Mouse (Mus musculus) limb, embryonic 10.5 days (tissue): ENCODE data around the gene Zc3h12c. TPM values are rescaled to one million over a fixed set of nuclear protein-coding genes. Genes with fewer than 3 reads are reported as not detected.

ENCODE experiments used
- DNase-seq: peaks from one replicate; pipeline ENCODE4 v3.0.0-alpha.2; 2017; ENCODE audit warnings: low spot score
- H3K27ac ChIP-seq: fragments of 300-500 bp; sonication (generic); 2 replicates; pipeline ENCODE4 v1.5.1; 2016; ENCODE audit warnings: mild to moderate bottlenecking
- H3K27me3 ChIP-seq: fragments of 300-500 bp; sonication (generic); 2 replicates; pipeline ENCODE4 v1.6.1; 2016; ENCODE audit warnings: low read depth, mild to moderate bottlenecking; ENCODE audit not compliant: poor library complexity, severe bottlenecking
- H3K36me3 ChIP-seq: fragments of 300-500 bp; sonication (generic); 2 replicates; pipeline ENCODE4 v1.6.1; 2016; ENCODE audit warnings: mild to moderate bottlenecking, moderate library complexity
- H3K4me1 ChIP-seq: fragments of 300-500 bp; sonication (generic); 2 replicates; pipeline ENCODE4 v1.6.1; 2016
- H3K4me3 ChIP-seq: fragments of 300-500 bp; sonication (generic); 2 replicates; pipeline ENCODE4 v1.5.1; 2016; ENCODE audit warnings: mild to moderate bottlenecking, moderate library complexity
- H3K9me3 ChIP-seq: fragments of 300-500 bp; sonication (generic); replicated peaks from 2 replicates; pipeline ENCODE4 v1.6.1; 2016; ENCODE audit warnings: mild to moderate bottlenecking
- WGBS: fragments of 180-500 bp; shearing (Covaris S2); methylation state at CpG from one replicate; pipeline ENCODE4 v1.1.7; 2016; 5-methylcytosine and 5-hydroxymethylcytosine counted together
- polyA plus RNA-seq: library from polyadenylated mRNA; unstranded; fragments of >200 nt; fragmentation: Nextera tagmentation; extraction: Ambion mirVana; gene quantifications from 2 replicates; pipeline ENCODE4 v1.2.1, GENCODE M21; 2016

The Zc3h12c gene
- polyA plus RNA-seq = 2.2 and 2.5 TPM in 2 replicates

GRCm38 (mm10) chr9:52167863-52168685, at the start of gene Zc3h12c:
TSS of gene Zc3h12c (minus strand) at chr9:52168572.
- peak within 1 kb of the TSS; percentile 97 for H3K27ac ChIP-seq
- peak within 1 kb of the TSS; percentile 76 for H3K4me3 ChIP-seq
- H3K4me1 ChIP-seq = peaks cover 14% of the 10 kb centered on the region
- H3K36me3 ChIP-seq = no peaks in the 10 kb centered on the region
- peaks cover 24% of the 10 kb centered on the region for H3K27me3 ChIP-seq
- H3K9me3 ChIP-seq = no peaks in the 10 kb centered on the region
- WGBS = under 1% methylated on average over 98 of the region's 100 CpGs
- DNase-seq = peak; percentile 82

GRCm38 (mm10) chr9:52217636-52218035, 49.3 kb upstream of the Zc3h12c start:
- no peak overlapping the region for H3K4me3 ChIP-seq
- no peak for DNase-seq
- no peaks in the 10 kb centered on the region for H3K27me3 ChIP-seq
- no peaks in the 10 kb centered on the region for H3K9me3 ChIP-seq
- 65% methylated on average over 4 of the region's 4 CpGs for WGBS
- H3K27ac ChIP-seq = no peak overlapping the region
- no peaks in the 10 kb centered on the region for H3K36me3 ChIP-seq
- no peaks in the 10 kb centered on the region for H3K4me1 ChIP-seq

- WGBS = 94% methylated on average over 3 of the region's 3 CpGs
- Histone ChIP-seq H3K4me3 (no peak overlapping the region), H3K27me3 (no peaks in the 10 kb centered on the region), H3K36me3 (no peaks in the 10 kb centered on the region), H3K27ac (no peak overlapping the region), H3K4me1 (no peaks in the 10 kb centered on the region), H3K9me3 (no peaks in the 10 kb centered on the region)
- DNase-seq = no peak
Measured at GRCm38 (mm10) chr9:52215291-52215690, 46.9 kb upstream of the Zc3h12c start.

- no peak for DNase-seq
- 92% methylated on average over 6 of the region's 6 CpGs for WGBS
- H3K4me1 ChIP-seq = no peaks in the 10 kb centered on the region
- H3K4me3 ChIP-seq = no peak overlapping the region
- H3K36me3 ChIP-seq = no peaks in the 10 kb centered on the region
- no peaks in the 10 kb centered on the region for H3K9me3 ChIP-seq
- no peaks in the 10 kb centered on the region for H3K27me3 ChIP-seq
- H3K27ac ChIP-seq = no peak overlapping the region
Measured at GRCm38 (mm10) chr9:52212416-52212815, 44.0 kb upstream of the Zc3h12c start.

- no peaks in the 10 kb centered on the region for H3K4me1 ChIP-seq
- no peaks in the 10 kb centered on the region for H3K36me3 ChIP-seq
- no peaks in the 10 kb centered on the region for H3K27me3 ChIP-seq
- WGBS = 84% methylated on average over 3 of the region's 3 CpGs
- no peak overlapping the region for H3K27ac ChIP-seq
- no peak overlapping the region for H3K4me3 ChIP-seq
- no peak for DNase-seq
- H3K9me3 ChIP-seq = no peaks in the 10 kb centered on the region
Measured at GRCm38 (mm10) chr9:52208510-52209030, 40.2 kb upstream of the Zc3h12c start.

- DNase-seq = no peak
- Histone ChIP-seq H3K27ac (no peak overlapping the region), H3K27me3 (no peaks in the 10 kb centered on the region), H3K9me3 (no peaks in the 10 kb centered on the region), H3K4me3 (no peak overlapping the region), H3K4me1 (no peaks in the 10 kb centered on the region), H3K36me3 (no peaks in the 10 kb centered on the region)
- WGBS = 85% methylated on average over 4 of the region's 4 CpGs
Measured at GRCm38 (mm10) chr9:52203189-52203588, 34.8 kb upstream of the Zc3h12c start.

- no peak overlapping the region for H3K4me3 ChIP-seq
- 92% methylated on average over 4 of the region's 4 CpGs for WGBS
- H3K9me3 ChIP-seq = no peaks in the 10 kb centered on the region
- no peaks in the 10 kb centered on the region for H3K27me3 ChIP-seq
- H3K27ac ChIP-seq = no peak overlapping the region
- no peaks in the 10 kb centered on the region for H3K4me1 ChIP-seq
- DNase-seq = no peak
- H3K36me3 ChIP-seq = no peaks in the 10 kb centered on the region
Measured at GRCm38 (mm10) chr9:52200271-52200670, 31.9 kb upstream of the Zc3h12c start.

DNA sequence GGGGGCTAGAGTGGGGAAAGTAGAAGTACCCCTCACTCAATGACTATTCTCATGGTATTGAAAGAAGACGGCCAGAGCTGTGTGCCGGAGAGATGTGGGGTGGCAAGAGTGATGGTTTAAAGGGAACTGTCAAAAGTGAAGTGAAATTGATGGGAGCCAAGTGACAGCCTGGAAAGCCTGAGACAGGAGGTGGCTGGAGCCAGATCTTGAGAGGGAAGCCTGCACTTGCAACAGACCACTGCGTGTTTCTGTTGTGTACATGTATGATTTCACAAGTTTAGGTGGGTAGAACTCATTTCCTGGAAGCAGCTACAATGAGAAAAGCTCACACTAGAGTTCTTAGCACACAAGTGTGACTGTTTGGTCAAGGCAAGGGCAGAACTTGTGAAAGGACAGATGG, 27.5 kb upstream of the Zc3h12c start:
- H3K27me3 ChIP-seq = no peaks in the 10 kb centered on the region
- no peaks in the 10 kb centered on the region for H3K36me3 ChIP-seq
- H3K9me3 ChIP-seq = no peaks in the 10 kb centered on the region
- no peak overlapping the region for H3K4me3 ChIP-seq
- H3K27ac ChIP-seq = no peak overlapping the region
- WGBS = 81% methylated on average over 3 of the region's 3 CpGs
- H3K4me1 ChIP-seq = no peaks in the 10 kb centered on the region
- DNase-seq = no peak

GRCm38 (mm10) chr9:52193851-52194250, 25.5 kb upstream of the Zc3h12c start:
- DNase-seq = no peak
- Histone ChIP-seq H3K27ac (no peak overlapping the region), H3K27me3 (no peaks in the 10 kb centered on the region), H3K36me3 (no peaks in the 10 kb centered on the region), H3K9me3 (no peaks in the 10 kb centered on the region), H3K4me3 (no peak overlapping the region), H3K4me1 (peaks cover 3% of the 10 kb centered on the region; the same call in 1 of the 2 replicates)
- WGBS = 82% methylated on average over 5 of the region's 5 CpGs

DNA sequence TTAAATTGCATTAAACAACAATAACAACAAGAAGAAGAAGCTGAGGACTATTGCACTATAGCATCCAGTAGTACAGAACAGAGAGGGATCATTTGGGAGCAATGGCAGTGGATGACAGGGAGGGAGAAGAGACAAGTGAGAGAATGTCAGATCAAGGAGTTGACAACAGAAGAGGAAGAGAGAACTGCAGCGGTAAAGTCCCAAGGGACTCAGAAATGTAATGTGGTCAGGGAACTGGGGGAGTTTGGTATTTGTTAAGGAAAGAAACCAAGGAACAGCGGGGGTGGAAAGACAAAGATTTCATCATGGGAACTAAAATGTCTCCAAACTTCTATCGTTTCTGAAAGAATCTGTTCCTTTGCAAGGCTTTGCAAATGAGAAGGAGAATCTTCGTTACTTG, 22.5 kb upstream of the Zc3h12c start:
- H3K27ac ChIP-seq = no peak overlapping the region
- H3K4me3 ChIP-seq = no peak overlapping the region
- H3K9me3 ChIP-seq = no peaks in the 10 kb centered on the region
- peaks cover 28% of the 10 kb centered on the region for H3K4me1 ChIP-seq
- no peak for DNase-seq
- H3K27me3 ChIP-seq = no peaks in the 10 kb centered on the region
- H3K36me3 ChIP-seq = no peaks in the 10 kb centered on the region
- WGBS = 94% methylated on average over 4 of the region's 4 CpGs

DNA sequence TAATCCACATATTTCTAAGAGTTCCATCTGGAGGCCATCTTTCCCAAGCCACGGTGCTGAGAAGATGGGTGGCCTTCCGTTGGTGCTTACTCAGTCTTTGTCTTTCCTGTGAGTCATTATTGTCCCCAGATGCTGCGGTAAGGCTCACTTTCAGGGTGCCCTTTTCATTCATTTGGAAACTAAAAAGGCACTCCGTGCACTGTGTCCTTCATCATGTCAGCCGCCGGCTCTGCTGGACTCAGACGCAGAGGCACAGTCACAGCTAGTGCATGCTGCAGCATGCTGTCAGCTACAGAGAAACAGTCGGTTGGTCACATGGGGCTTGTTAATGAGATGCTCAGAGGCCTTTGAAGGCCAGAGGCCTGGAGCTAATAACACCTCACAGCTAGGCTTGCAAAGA, 19.7 kb upstream of the Zc3h12c start:
- Histone ChIP-seq H3K27ac (peak overlapping the region; percentile 66), H3K9me3 (no peaks in the 10 kb centered on the region), H3K36me3 (no peaks in the 10 kb centered on the region), H3K27me3 (no peaks in the 10 kb centered on the region), H3K4me1 (peaks cover 28% of the 10 kb centered on the region), H3K4me3 (peak overlapping the region; percentile 32)
- peak; percentile 64 for DNase-seq
- WGBS = 9% methylated on average over 8 of the region's 8 CpGs

DNA sequence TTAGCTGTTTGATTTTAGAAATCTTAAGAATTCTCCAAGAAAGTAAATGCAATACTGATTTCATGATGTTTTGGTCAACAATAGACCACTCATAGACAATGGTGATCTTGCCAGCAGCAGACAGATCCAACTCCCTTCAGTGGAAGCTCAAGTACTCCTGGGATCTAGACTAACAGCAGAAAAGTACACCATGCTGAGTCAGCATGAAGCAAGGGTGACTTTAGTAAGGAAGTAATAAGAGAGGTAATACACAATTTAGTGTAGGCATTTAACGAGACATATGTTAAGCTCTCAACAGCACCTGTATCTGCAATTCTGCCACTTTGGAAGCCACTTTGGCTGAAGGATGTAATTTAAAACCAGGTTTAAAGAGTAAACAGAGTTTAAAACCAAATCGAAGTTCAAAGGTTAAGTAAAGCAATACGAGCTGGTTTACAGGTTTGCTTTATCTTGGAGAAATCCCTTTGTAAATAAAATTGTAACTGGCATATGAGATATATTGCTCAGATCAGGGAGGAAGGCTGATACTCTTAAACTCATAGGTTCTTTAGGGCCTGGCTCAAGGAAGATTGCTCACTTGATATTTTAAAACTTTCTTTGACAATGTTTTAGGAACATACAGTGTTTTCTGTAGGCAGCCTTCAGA, 18.0 kb upstream of the Zc3h12c start:
- no peak for DNase-seq
- H3K4me1 ChIP-seq = peaks cover 28% of the 10 kb centered on the region
- no peaks in the 10 kb centered on the region for H3K9me3 ChIP-seq
- no peak overlapping the region for H3K27ac ChIP-seq
- WGBS = 33% methylated on average over 3 of the region's 3 CpGs
- H3K27me3 ChIP-seq = no peaks in the 10 kb centered on the region
- no peaks in the 10 kb centered on the region for H3K36me3 ChIP-seq
- H3K4me3 ChIP-seq = no peak overlapping the region

DNA sequence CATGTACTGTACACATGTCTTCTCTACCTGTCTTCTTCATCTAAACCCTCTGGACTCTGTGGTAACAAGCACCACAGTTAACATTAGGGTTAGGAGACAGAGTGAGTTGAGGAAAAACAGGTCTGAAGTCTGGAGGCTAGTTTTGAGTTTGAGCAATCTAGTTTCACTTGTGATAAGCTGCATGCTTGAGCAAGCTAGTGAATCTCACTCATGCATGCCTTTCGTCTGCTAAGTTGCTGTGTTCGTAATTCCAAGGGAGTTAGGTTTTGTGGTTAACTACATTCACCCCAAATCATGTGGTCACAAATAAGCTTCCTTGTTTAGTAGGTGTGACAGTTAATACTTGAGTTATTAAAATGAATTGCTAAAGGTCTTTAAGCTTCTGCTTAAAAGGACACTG, 13.0 kb upstream of the Zc3h12c start:
- Histone ChIP-seq H3K4me3 (no peak overlapping the region), H3K27me3 (no peaks in the 10 kb centered on the region), H3K36me3 (no peaks in the 10 kb centered on the region), H3K27ac (no peak overlapping the region), H3K9me3 (no peaks in the 10 kb centered on the region), H3K4me1 (peaks cover 4% of the 10 kb centered on the region)
- 86% methylated on average over 2 of the region's 2 CpGs for WGBS
- DNase-seq = no peak
